Mouse (Mus musculus): ENCODE measurements around the gene Tbc1d23.
A peak's percentile ranks its signal among the peaks of the same experiment; 100 is the strongest.
"Not testable (repeated sequence)": the region's sequence is repeated elsewhere in the genome, so short reads cannot be mapped to it uniquely, and the experiment has no call there.

Tbc1d23 gene

GRCm38 (mm10) chr16:57211037-57211436, 20.3 kb downstream of the Tbc1d23 start:
- no peak for DNase-seq

GRCm38 (mm10) chr16:57208342-57208741, 23.0 kb downstream of the Tbc1d23 start:
- DNase-seq, result peak; percentile 48 to 74

GRCm38 (mm10) chr16:57197281-57197680, 34.0 kb downstream of the Tbc1d23 start:
- no peak for DNase-seq

- no peak for DNase-seq
Observed at GRCm38 (mm10) chr16:57196590-57196989, 34.7 kb downstream of the Tbc1d23 start.

GRCm38 (mm10) chr16:57191214-57191613, 40.1 kb downstream of the Tbc1d23 start:
- no peak for DNase-seq

GRCm38 (mm10) chr16:57190390-57190789, 40.9 kb downstream of the Tbc1d23 start:
- DNase-seq, result no peak

- peak in 1 of 2 experiments; percentile 14 for DNase-seq
Observed at GRCm38 (mm10) chr16:57189493-57189892, 41.8 kb downstream of the Tbc1d23 start.

GRCm38 (mm10) chr16:57186618-57187017, 44.7 kb downstream of the Tbc1d23 start:
- DNase-seq, result no peak

- DNase-seq, result no peak
Observed at GRCm38 (mm10) chr16:57182037-57182436, 49.3 kb downstream of the Tbc1d23 start.

- peak; percentile 25 to 44 for DNase-seq
Observed at GRCm38 (mm10) chr16:57181180-57181579, 50.1 kb downstream of the Tbc1d23 start.

GRCm38 (mm10) chr16:57177664-57178063, 53.6 kb downstream of the Tbc1d23 start:
- no peak for DNase-seq

GRCm38 (mm10) chr16:57177254-57177653, 54.0 kb downstream of the Tbc1d23 start:
- peak; percentile 17 to 25 for DNase-seq

- no peak for DNase-seq
Observed at GRCm38 (mm10) chr16:57176276-57176675, 55.0 kb downstream of the Tbc1d23 start.

- DNase-seq, result no peak
Observed at GRCm38 (mm10) chr16:57175751-57176150, 55.6 kb downstream of the Tbc1d23 start.

GRCm38 (mm10) chr16:57174480-57174879, 56.8 kb downstream of the Tbc1d23 start:
- not testable (repeated sequence) for DNase-seq

- no peak for DNase-seq
Observed at GRCm38 (mm10) chr16:57171570-57171969, 59.7 kb downstream of the Tbc1d23 start.

GRCm38 (mm10) chr16:57171161-57171560, 60.1 kb downstream of the Tbc1d23 start:
- DNase-seq, result no peak

GRCm38 (mm10) chr16:57168236-57168635, 63.1 kb downstream of the Tbc1d23 start:
- DNase-seq, result no peak

- no peak for DNase-seq
Observed at GRCm38 (mm10) chr16:57167514-57167912, 63.8 kb downstream of the Tbc1d23 start.

- DNase-seq, result peak; percentile 93 to 94
Observed at GRCm38 (mm10) chr16:57166611-57167513, 64.4 kb downstream of the Tbc1d23 start, which contains the start of gene Nit2. Gene Nit2, minus strand, starts transcription at chr16:57167341.

- DNase-seq, result no peak
Observed at GRCm38 (mm10) chr16:57166086-57166485, 65.2 kb downstream of the Tbc1d23 start.

GRCm38 (mm10) chr16:57165157-57165556, 66.1 kb downstream of the Tbc1d23 start:
- DNase-seq, result no peak

GRCm38 (mm10) chr16:57163694-57164093, 67.6 kb downstream of the Tbc1d23 start:
- no peak for DNase-seq

GRCm38 (mm10) chr16:57162841-57163240, 68.5 kb downstream of the Tbc1d23 start:
- no peak for DNase-seq

All from lung, adult 18-20 months (tissue).